Mouse (Mus musculus) hindlimb bud, embryonic 11.5 days (tissue): ENCODE measurements around the gene Pnrc2.

Experiments used
- DNase-seq: peaks from one replicate; pipeline ENCODE4 v3.0.0-alpha.2; 2012; ENCODE audit warnings: low read depth, low spot score; ENCODE audit errors: extremely low spot score

The Pnrc2 gene

GRCm38 (mm10) chr4:135828491-135828890 lies 45.2 kb downstream of the Pnrc2 start:
- peak; percentile 26 for DNase-seq

DNA sequence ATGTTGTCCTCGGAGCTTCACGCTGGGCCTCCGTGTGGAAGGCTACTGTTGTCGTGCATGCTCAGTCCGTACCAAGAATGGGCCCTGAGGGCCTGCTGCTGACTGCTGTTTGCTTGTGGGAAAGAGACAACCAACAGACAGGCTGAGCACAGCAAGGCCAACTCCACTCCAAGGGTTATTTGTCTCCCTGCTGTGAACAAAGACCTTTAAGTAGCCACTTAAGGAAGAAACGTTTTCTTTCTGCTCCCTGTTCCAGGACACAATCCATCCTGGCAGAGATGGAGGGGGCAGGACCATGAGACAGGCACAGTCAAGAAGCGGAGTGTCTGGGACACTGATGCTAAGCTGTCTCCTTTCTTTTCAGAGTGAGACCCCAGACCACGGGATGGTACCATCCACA lies 49.4 kb downstream of the Pnrc2 start:
- DNase-seq = no peak

DNA sequence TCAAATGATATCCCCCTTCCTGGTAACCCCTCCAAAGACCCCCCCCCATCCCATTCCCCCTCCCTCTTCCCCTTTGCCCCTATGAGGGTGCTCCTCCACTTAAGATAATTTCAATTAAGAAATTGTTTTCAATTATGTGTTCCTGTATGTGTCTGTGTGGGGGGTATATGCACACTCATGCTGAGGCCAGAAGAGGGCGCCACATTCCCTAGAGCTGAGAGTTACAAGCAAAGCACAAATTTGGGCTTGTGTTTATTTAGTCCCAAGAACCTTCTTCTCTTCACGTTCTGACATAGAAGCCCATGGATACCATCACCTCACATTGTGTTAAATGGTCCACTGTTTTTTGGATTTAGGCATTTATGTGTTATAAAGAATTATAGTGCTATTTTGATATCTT lies 50.4 kb downstream of the Pnrc2 start:
- no peak for DNase-seq

DNA sequence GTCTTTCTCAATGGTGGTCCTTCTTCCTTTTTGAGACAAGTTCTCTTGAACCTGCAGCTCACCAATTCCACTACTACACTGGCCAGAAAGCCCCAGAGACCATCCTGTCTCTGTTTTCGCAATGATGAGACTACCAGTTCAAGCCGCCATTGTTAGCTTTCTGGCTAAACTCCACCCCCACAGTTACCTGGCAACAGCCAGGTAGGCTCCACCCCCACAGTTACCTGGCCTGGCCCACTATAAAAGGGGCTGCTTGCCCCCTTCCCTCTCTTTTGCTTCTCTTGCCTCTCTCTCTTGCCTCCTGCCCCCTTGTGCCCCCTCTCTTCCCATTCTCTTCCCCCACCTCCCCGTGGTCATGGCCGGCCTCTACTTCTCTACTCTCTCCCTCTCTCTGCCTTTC lies 51.9 kb downstream of the Pnrc2 start:
- DNase-seq = no peak
